Mouse (Mus musculus) ES-E14 (cell line): Measurements from ENCODE around the gene Grid1. TPM values are rescaled to one million over a fixed set of nuclear protein-coding genes. Genes with fewer than 3 reads are reported as not detected.
A peak's percentile ranks its signal among the peaks of the same experiment; 100 is the strongest.

Experiments
- DNase-seq: peaks from one replicate; pipeline ENCODE4 v3.0.0-alpha.2; 2013; ENCODE audit warnings: low read depth, low spot score
- H3K27ac ChIP-seq: 2 replicates; pipeline ENCODE4 v1.5.1; 2012; ENCODE audit warnings: low read depth, mild to moderate bottlenecking, low read length, moderate library complexity, mixed read lengths; ENCODE audit not compliant: poor library complexity, insufficient read depth, severe bottlenecking
- H3K36me3 ChIP-seq: 2 replicates; pipeline ENCODE4 v1.6.1; 2012; ENCODE audit warnings: mild to moderate bottlenecking, low read length, moderate library complexity, mixed read lengths; ENCODE audit not compliant: control insufficient read depth, poor library complexity, insufficient read depth, severe bottlenecking
- H3K4me1 ChIP-seq, 2 experiments: fragments of 150-350 bp in 1 of 2; sonication (generic) in 1 of 2; 2 replicates each; pipeline ENCODE4 v1.6.1; 2012; ENCODE audit warnings: low read length in 2 of 2, mild to moderate bottlenecking in 1 of 2, mixed read lengths in 1 of 2; ENCODE audit not compliant: control insufficient read depth in 2 of 2, insufficient read depth in 2 of 2, poor library complexity in 1 of 2
- H3K4me3 ChIP-seq, 2 experiments: fragments of 150-350 bp in 1 of 2; sonication (generic) in 1 of 2; 2 replicates each; pipeline ENCODE4 v1.5.1; 2012; ENCODE audit warnings: low read length in 2 of 2, low read depth in 1 of 2, mild to moderate bottlenecking in 1 of 2, mixed read lengths in 1 of 2; ENCODE audit not compliant: insufficient read depth in 1 of 2, poor library complexity in 1 of 2, severe bottlenecking in 1 of 2
- H3K9ac ChIP-seq: 2 replicates; pipeline ENCODE4 v1.6.1; 2012; ENCODE audit warnings: low read depth, mild to moderate bottlenecking, low read length, mixed read lengths; ENCODE audit not compliant: poor library complexity, insufficient read depth, severe bottlenecking
- H3K9me3 ChIP-seq: fragments of 150-350 bp; sonication (generic); 2 replicates; pipeline ENCODE4 v1.6.1; 2012; ENCODE audit warnings: low read depth, mild to moderate bottlenecking, low read length; ENCODE audit not compliant: control insufficient read depth, insufficient read depth
- CHD2 ChIP-seq: IDR thresholded peaks from 2 replicates; pipeline ENCODE4 v1.6.1; 2014; ENCODE audit warnings: mild to moderate bottlenecking, low read depth, low read length, inconsistent platforms
- HCFC1 ChIP-seq: IDR thresholded peaks from 2 replicates; pipeline ENCODE4 v1.6.1; 2012; ENCODE audit warnings: low read length, inconsistent platforms, borderline replicate concordance; ENCODE audit not compliant: insufficient read depth
- MAFK ChIP-seq: IDR thresholded peaks from 2 replicates; pipeline ENCODE4 v1.6.1; 2014; ENCODE audit warnings: mild to moderate bottlenecking, low read depth, low read length, inconsistent platforms; ENCODE audit not compliant: insufficient read depth
- ZC3H11A ChIP-seq: IDR thresholded peaks from 2 replicates; pipeline ENCODE4 v1.6.1; 2012; ENCODE audit warnings: low read depth, mild to moderate bottlenecking, inconsistent platforms, low read length, borderline replicate concordance
- ZNF384 ChIP-seq: IDR thresholded peaks from 2 replicates; pipeline ENCODE4 v1.6.1; 2012; ENCODE audit warnings: low read depth, low read length, inconsistent platforms
- in situ Hi-C, 2 experiments: fragments of 600-800 bp; cut with MboI; formaldehyde crosslinking; loops; one replicate each; pipeline ENCODE4 v1.15.1; 2025; ENCODE audit warnings: low sequenced_read_pairs in 2 of 2, inconsistent platforms in 1 of 2; ENCODE audit not compliant: unreplicated experiment in 2 of 2
- total RNA-seq: library from RNA; depleted of rRNA; stranded (reverse); fragments of 300-350 nt; gene quantifications from 2 replicates; pipeline ENCODE4 v1.2.3, GENCODE M21; 2012

Grid1 gene
- total RNA-seq, 1 experiment = 0.54 TPM

DNA sequence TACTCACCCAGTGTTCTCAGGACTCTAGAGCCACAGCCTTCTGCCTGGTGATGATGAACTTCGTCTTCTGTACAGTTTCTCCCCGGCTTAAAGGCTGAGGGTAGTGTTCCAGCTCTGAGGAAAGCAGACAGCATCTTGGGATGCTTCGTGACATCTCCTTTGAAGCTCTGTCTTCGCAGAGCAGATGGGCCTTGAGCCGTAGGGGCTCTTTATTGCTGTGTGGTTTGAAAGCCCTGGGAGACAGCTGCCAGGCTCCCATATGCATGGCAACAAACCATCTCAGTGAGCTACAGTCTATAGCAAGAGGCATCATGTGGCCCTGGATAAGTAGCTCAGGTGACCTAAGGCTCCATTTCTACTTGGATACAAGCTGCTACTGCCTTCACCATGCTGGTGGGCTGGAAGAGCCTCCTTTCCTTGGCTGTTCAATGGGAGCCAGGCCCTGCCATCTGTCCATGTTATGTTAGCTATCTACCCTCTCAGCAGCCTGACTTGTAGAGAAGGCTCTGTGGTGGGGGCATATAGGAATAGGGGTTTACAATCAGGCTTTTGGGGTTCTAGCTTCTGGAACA is 283.8 kb downstream of the Grid1 start:
- Histone ChIP-seq H3K9ac (no peak overlapping the region), H3K4me3 (no peak overlapping the region), H3K36me3 (no peaks in the 10 kb centered on the region), H3K27ac (no peak overlapping the region), H3K4me1 (no peaks in the 10 kb centered on the region), H3K9me3 (no peaks in the 10 kb centered on the region)
- DNase-seq = no peak
- TF ChIP-seq MAFK (no peak), HCFC1 (no peak), ZC3H11A (no peak), ZNF384 (no peak)
- in situ Hi-C loops = no loop called here

GRCm38 (mm10) chr14:35107596-35107995 is 287.7 kb downstream of the Grid1 start:
- Histone ChIP-seq H3K36me3 (no peaks in the 10 kb centered on the region), H3K4me3 (no peak overlapping the region), H3K4me1 (no peaks in the 10 kb centered on the region), H3K9ac (no peak overlapping the region), H3K27ac (no peak overlapping the region), H3K9me3 (no peaks in the 10 kb centered on the region)
- DNase-seq = no peak
- no peak for TF ChIP-seq MAFK
- no peak for TF ChIP-seq HCFC1
- no peak for TF ChIP-seq ZNF384
- no peak for TF ChIP-seq ZC3H11A
- TF ChIP-seq CHD2 = no peak
- in situ Hi-C loops = no loop called here

DNA sequence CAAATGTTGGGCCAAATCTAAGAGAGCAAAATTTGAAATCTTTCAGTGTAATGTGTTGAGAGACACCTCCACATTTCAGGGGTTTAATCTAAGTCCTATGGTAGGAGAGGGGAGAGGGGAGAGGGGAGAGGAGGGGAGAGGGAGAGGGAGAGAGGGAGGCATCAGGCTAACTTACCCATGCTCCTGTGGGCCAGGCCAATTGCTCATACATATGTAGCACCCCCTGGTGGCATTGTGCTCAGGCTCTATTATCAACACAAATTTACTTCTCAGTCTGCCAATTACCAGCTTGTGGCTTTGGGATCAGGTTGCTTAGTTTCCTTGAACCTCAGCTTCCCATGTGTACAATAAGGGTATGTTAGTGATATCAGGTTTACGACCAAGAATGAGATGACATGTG is 291.0 kb downstream of the Grid1 start:
- Histone ChIP-seq H3K27ac (no peak overlapping the region), H3K4me3 (no peak overlapping the region), H3K9me3 (no peaks in the 10 kb centered on the region), H3K9ac (no peak overlapping the region), H3K36me3 (no peaks in the 10 kb centered on the region), H3K4me1 (no peaks in the 10 kb centered on the region)
- TF ChIP-seq ZC3H11A = peak; percentile 34; the same call in 1 of the 2 replicates
- TF ChIP-seq ZNF384 = no peak
- no peak for TF ChIP-seq MAFK
- no peak for TF ChIP-seq HCFC1
- no peak for TF ChIP-seq CHD2
- DNase-seq = peak; percentile 30
- in situ Hi-C loops = loop anchor here in 1 of 2 experiments (5.0 kb wide), 1 partner anchor 51 kb away; no protein-coding TSS in a partner anchor

- no peak for DNase-seq
- H3K9me3 ChIP-seq = no peaks in the 10 kb centered on the region
- no peak overlapping the region for H3K4me3 ChIP-seq
- H3K36me3 ChIP-seq = no peaks in the 10 kb centered on the region
- H3K27ac ChIP-seq = no peak overlapping the region
- TF ChIP-seq ZC3H11A = no peak
- no peak for TF ChIP-seq ZNF384
- TF ChIP-seq CHD2 = no peak
- TF ChIP-seq MAFK = no peak
- TF ChIP-seq HCFC1 = no peak
- no peak overlapping the region for H3K9ac ChIP-seq
- H3K4me1 ChIP-seq = no peaks in the 10 kb centered on the region
- in situ Hi-C loops = loop anchor here in 1 of 2 experiments (5.0 kb wide), 1 partner anchor 50 kb away; no protein-coding TSS in a partner anchor
Observed at GRCm38 (mm10) chr14:35112327-35113275, 292.7 kb downstream of the Grid1 start.
